Mouse (Mus musculus): ENCODE data around the gene Tprn. TPM values are rescaled to one million over a fixed set of nuclear protein-coding genes. Genes with fewer than 3 reads are reported as not detected.

The Tprn gene
- polyA plus RNA-seq, 1 experiment, result 12.3 TPM

DNA sequence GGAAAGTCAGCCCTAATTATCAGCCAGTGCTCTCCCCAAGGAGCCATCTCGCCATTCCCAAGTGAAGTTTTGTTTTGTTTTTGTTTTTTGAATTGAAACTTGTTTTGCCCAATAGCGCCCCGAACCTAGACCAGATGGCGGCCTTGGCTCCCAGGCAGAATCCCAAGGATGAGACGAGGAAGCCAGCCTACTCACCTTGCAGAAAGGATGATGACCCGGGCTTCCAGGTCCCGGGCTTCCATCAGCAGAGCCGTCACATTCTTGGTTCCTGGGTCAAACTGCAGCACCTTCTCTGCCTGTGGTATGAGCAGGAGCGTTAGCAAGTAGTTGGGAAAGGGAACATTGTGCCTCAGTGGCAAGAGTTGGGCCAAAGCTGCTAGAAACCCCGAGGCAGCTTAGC is 47.8 kb downstream of the Tprn start:
- no peaks in the 10 kb centered on the region for H3K36me3 ChIP-seq (ENCODE audit: control insufficient read depth, insufficient read depth, low read length, poor library complexity, severe bottlenecking)
- no peak overlapping the region for H3K27ac ChIP-seq (ENCODE audit: insufficient read depth, low read length)
- H3K9me3 ChIP-seq (replicated peaks; ENCODE audit: control insufficient read depth, insufficient read depth, low read length, poor library complexity, severe bottlenecking), result no peaks in the 10 kb centered on the region
- no peaks in the 10 kb centered on the region for H3K4me1 ChIP-seq (ENCODE audit: control insufficient read depth, insufficient read depth, low read length)
- no peak overlapping the region for H3K9ac ChIP-seq (ENCODE audit: low read depth, poor library complexity, severe bottlenecking)
- peak overlapping the region; percentile 51 for H3K4me3 ChIP-seq (ENCODE audit: low read depth, low read length)
- no peak for TF ChIP-seq CTCF (IDR thresholded peaks at IDR 0.05; ENCODE audit: low read depth, low read length)
- no peak for TF ChIP-seq EP300 (IDR thresholded peaks at IDR 0.05; ENCODE audit: insufficient read depth, low read depth, low read length)
- TF ChIP-seq POLR2A (IDR thresholded peaks at IDR 0.05; ENCODE audit: insufficient read depth, low read length), result no peak
- no peaks in the 10 kb centered on the region for H3K27me3 ChIP-seq (ENCODE audit: control insufficient read depth, insufficient read depth, low read length, poor library complexity, severe bottlenecking)

DNA sequence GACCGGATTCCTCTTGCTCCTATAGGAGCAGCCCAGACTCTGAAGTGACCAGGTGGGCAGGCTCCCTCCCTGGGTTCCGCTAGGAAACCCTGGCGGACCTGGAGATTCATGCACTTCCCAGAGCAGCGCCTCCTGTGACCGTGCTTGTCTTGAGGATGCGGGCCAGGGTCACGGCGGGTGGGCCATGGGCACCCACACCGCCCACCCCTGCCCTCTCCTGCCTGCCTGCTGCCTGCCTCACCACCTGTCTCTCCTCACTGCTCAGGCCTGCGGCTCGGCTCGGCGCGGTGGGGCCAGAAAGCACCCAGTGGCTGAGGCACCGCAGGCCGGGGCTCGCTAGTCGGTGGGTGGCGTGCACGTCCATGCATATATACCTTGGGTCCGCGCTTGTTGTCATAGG is 48.6 kb downstream of the Tprn start:
- H3K9ac ChIP-seq (ENCODE audit: low read depth, poor library complexity, severe bottlenecking), result peak overlapping the region; percentile 39

GRCm38 (mm10) chr2:25311491-25311891 is 49.1 kb downstream of the Tprn start:
- Histone ChIP-seq H3K4me1 (ENCODE audit: control insufficient read depth, insufficient read depth, low read length) (no peaks in the 10 kb centered on the region), H3K27me3 (ENCODE audit: control insufficient read depth, insufficient read depth, low read length, poor library complexity, severe bottlenecking) (no peaks in the 10 kb centered on the region), H3K9me3 (replicated peaks; ENCODE audit: control insufficient read depth, insufficient read depth, low read length, poor library complexity, severe bottlenecking) (no peaks in the 10 kb centered on the region), H3K4me3 (ENCODE audit: low read depth, low read length) (peak overlapping the region; percentile 90), H3K9ac (ENCODE audit: low read depth, poor library complexity, severe bottlenecking) (0 out of 2 replicates have a peak overlapping the region, but pooled peaks have one; percentile 39), H3K27ac (ENCODE audit: insufficient read depth, low read length) (no peak overlapping the region), H3K36me3 (ENCODE audit: control insufficient read depth, insufficient read depth, low read length, poor library complexity, severe bottlenecking) (no peaks in the 10 kb centered on the region)
- TF ChIP-seq EP300 (IDR thresholded peaks at IDR 0.05; ENCODE audit: insufficient read depth, low read depth, low read length) (peak; percentile 56; the same call in 1 of the 2 replicates), CTCF (IDR thresholded peaks at IDR 0.05; ENCODE audit: low read depth, low read length) (no peak)

More for the DNA sequence above, 48.6 kb downstream of the Tprn start:
- peak overlapping the region; percentile 90 for H3K4me3 ChIP-seq (ENCODE audit: low read depth, low read length)
- H3K27me3 ChIP-seq (ENCODE audit: control insufficient read depth, insufficient read depth, low read length, poor library complexity, severe bottlenecking), result no peaks in the 10 kb centered on the region
- no peaks in the 10 kb centered on the region for H3K9me3 ChIP-seq (replicated peaks; ENCODE audit: control insufficient read depth, insufficient read depth, low read length, poor library complexity, severe bottlenecking)
- TF ChIP-seq POLR2A (IDR thresholded peaks at IDR 0.05; ENCODE audit: insufficient read depth, low read length) (no peak), CTCF (IDR thresholded peaks at IDR 0.05; ENCODE audit: low read depth, low read length) (no peak), EP300 (IDR thresholded peaks at IDR 0.05; ENCODE audit: insufficient read depth, low read depth, low read length) (no peak)
- H3K4me1 ChIP-seq (ENCODE audit: control insufficient read depth, insufficient read depth, low read length), result no peaks in the 10 kb centered on the region
- H3K36me3 ChIP-seq (ENCODE audit: control insufficient read depth, insufficient read depth, low read length, poor library complexity, severe bottlenecking), result no peaks in the 10 kb centered on the region
- H3K27ac ChIP-seq (ENCODE audit: insufficient read depth, low read length), result no peak overlapping the region

DNA sequence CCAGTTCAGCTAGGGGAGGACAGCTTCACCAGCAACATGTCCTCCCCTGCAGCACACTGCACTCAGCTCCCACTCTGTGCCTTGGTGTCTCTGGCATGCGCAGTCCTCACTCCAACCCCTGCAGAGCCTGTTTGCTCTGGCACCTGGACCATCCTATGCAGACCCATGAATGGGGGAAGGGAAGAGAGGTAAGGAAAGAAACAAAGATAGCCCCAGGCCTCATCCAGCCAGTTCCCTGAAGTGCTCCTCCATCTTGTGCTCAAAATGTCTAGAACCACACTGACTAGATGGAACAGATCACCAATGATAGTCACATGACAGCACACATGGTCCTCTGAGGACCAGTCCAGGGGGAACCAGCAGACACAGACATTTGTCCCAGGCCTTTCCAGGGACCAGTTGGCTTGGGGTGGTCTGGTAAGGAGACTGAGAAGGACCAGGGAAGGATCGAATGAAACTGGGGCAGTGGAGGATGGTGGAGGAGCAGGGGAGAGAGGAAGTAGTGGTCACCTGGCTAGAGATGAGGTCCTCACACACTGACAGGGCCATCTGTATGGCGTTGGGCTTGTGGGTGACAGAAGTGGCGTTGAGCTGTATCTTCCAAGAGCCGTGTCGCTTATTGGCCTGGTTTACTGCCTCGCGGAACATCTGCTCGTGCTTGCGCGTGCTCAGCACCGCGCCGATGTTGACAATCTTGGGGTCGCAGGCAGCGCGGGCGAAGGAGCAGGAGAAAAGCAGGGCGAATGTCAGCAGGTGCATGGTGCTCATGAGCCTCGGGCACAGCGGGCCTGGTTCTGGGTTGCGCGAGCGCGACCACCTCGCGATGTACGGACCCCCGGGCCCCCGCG is 55.9 kb downstream of the Tprn start:
- no peak overlapping the region for H3K9ac ChIP-seq (ENCODE audit: low read depth, poor library complexity, severe bottlenecking)
- H3K4me1 ChIP-seq (ENCODE audit: control insufficient read depth, insufficient read depth, low read length), result no peaks in the 10 kb centered on the region
- no peak overlapping the region for H3K27ac ChIP-seq (ENCODE audit: insufficient read depth, low read length)
- H3K4me3 ChIP-seq (ENCODE audit: low read depth, low read length), result peak overlapping the region; percentile 48
- no peaks in the 10 kb centered on the region for H3K9me3 ChIP-seq (replicated peaks; ENCODE audit: control insufficient read depth, insufficient read depth, low read length, poor library complexity, severe bottlenecking)
- no peaks in the 10 kb centered on the region for H3K27me3 ChIP-seq (ENCODE audit: control insufficient read depth, insufficient read depth, low read length, poor library complexity, severe bottlenecking)
- no peaks in the 10 kb centered on the region for H3K36me3 ChIP-seq (ENCODE audit: control insufficient read depth, insufficient read depth, low read length, poor library complexity, severe bottlenecking)
- TF ChIP-seq EP300 (IDR thresholded peaks at IDR 0.05; ENCODE audit: insufficient read depth, low read depth, low read length) (no peak), POLR2A (IDR thresholded peaks at IDR 0.05; ENCODE audit: insufficient read depth, low read length) (no peak), CTCF (IDR thresholded peaks at IDR 0.05; ENCODE audit: low read depth, low read length) (no peak)

- no peaks in the 10 kb centered on the region for H3K27me3 ChIP-seq (ENCODE audit: control insufficient read depth, insufficient read depth, low read length, poor library complexity, severe bottlenecking)
- no peaks in the 10 kb centered on the region for H3K9me3 ChIP-seq (replicated peaks; ENCODE audit: control insufficient read depth, insufficient read depth, low read length, poor library complexity, severe bottlenecking)
- H3K36me3 ChIP-seq (ENCODE audit: control insufficient read depth, insufficient read depth, low read length, poor library complexity, severe bottlenecking), result no peaks in the 10 kb centered on the region
- no peak within 1 kb of the TSS for H3K9ac ChIP-seq (ENCODE audit: low read depth, poor library complexity, severe bottlenecking)
- peak within 1 kb of the TSS; percentile 48 for H3K4me3 ChIP-seq (ENCODE audit: low read depth, low read length)
- H3K27ac ChIP-seq (ENCODE audit: insufficient read depth, low read length), result no peak within 1 kb of the TSS
- TF ChIP-seq CTCF (IDR thresholded peaks at IDR 0.05; ENCODE audit: low read depth, low read length) (no peak), EP300 (IDR thresholded peaks at IDR 0.05; ENCODE audit: insufficient read depth, low read depth, low read length) (no peak), POLR2A (IDR thresholded peaks at IDR 0.05; ENCODE audit: insufficient read depth, low read length) (no peak)
- no peaks in the 10 kb centered on the region for H3K4me1 ChIP-seq (ENCODE audit: control insufficient read depth, insufficient read depth, low read length)
These were observed 56.8 kb downstream of the Tprn start, which contains the start of gene Grin1 for GRCm38 (mm10) chr2:25318971-25319773. TSS of gene Grin1 (minus strand) at chr2:25319187.

Other genes starting within 250 kb of the Tprn start
- 11.3 and 14.9 TPM in 2 replicates for gene Nsmf, start 208.3 kb upstream of the Tprn start, polyA plus RNA-seq (2011; ENCODE audit: insufficient read depth, insufficient read length, low read depth, missing spikeins)
- gene Entpd8, start 182.3 kb upstream of the Tprn start, polyA plus RNA-seq (2011; ENCODE audit: insufficient read depth, insufficient read length, low read depth, missing spikeins), result not detected in 2 replicates
- gene Noxa1, start 167.5 kb upstream of the Tprn start, polyA plus RNA-seq (2011; ENCODE audit: insufficient read depth, insufficient read length, low read depth, missing spikeins), result not detected in 2 replicates
- 9.8 and 10.2 TPM in 2 replicates for gene Nrarp, start 81.9 kb upstream of the Tprn start, polyA plus RNA-seq (2011; ENCODE audit: insufficient read depth, insufficient read length, low read depth, missing spikeins)
- 4.5 and 6.9 TPM in 2 replicates for gene Tor4a, start 65.7 kb upstream of the Tprn start, polyA plus RNA-seq (2011; ENCODE audit: insufficient read depth, insufficient read length, low read depth, missing spikeins)
- 36.1 and 41.0 TPM in 2 replicates for gene Nelfb, start 51.1 kb upstream of the Tprn start, polyA plus RNA-seq (2011; ENCODE audit: insufficient read depth, insufficient read length, low read depth, missing spikeins)
- gene Stpg3, start 48.0 kb upstream of the Tprn start, polyA plus RNA-seq (2011; ENCODE audit: insufficient read depth, insufficient read length, low read depth, missing spikeins), result not detected in 2 replicates
- 1.8 TPM in 1 of 2 replicates, not detected in the other for gene Fam166a, start 43.9 kb upstream of the Tprn start, polyA plus RNA-seq (2011; ENCODE audit: insufficient read depth, insufficient read length, low read depth, missing spikeins)
- gene Tubb4b, start 37.9 kb upstream of the Tprn start, polyA plus RNA-seq (2011; ENCODE audit: insufficient read depth, insufficient read length, low read depth, missing spikeins), result 605 and 629 TPM in 2 replicates
- gene Slc34a3, start 28.3 kb upstream of the Tprn start, polyA plus RNA-seq (2011; ENCODE audit: insufficient read depth, insufficient read length, low read depth, missing spikeins), result 1.0 and 1.1 TPM in 2 replicates
- gene Rnf224, start 25.8 kb upstream of the Tprn start, polyA plus RNA-seq (2011; ENCODE audit: insufficient read depth, insufficient read length, low read depth, missing spikeins), result 0.55 TPM in 1 of 2 replicates, not detected in the other
- 7.3 and 11.3 TPM in 2 replicates for gene Rnf208, start 20.4 kb upstream of the Tprn start, polyA plus RNA-seq (2011; ENCODE audit: insufficient read depth, insufficient read length, low read depth, missing spikeins)
- gene Cysrt1, start 20.2 kb upstream of the Tprn start, polyA plus RNA-seq (2011; ENCODE audit: insufficient read depth, insufficient read length, low read depth, missing spikeins), result not detected in 2 replicates
- gene AL732309.1, start 15.8 kb upstream of the Tprn start, polyA plus RNA-seq (2011; ENCODE audit: insufficient read depth, insufficient read length, low read depth, missing spikeins), result not detected in 2 replicates
- 7.6 and 7.7 TPM in 2 replicates for gene Tmem203, start 7.2 kb upstream of the Tprn start, polyA plus RNA-seq (2011; ENCODE audit: insufficient read depth, insufficient read length, low read depth, missing spikeins)
- gene Ssna1, start 9.8 kb downstream of the Tprn start, polyA plus RNA-seq (2011; ENCODE audit: insufficient read depth, insufficient read length, low read depth, missing spikeins), result 47.4 and 49.1 TPM in 2 replicates
- gene Anapc2, start 9.9 kb downstream of the Tprn start, polyA plus RNA-seq (2011; ENCODE audit: insufficient read depth, insufficient read length, low read depth, missing spikeins), result 72.4 and 76.0 TPM in 2 replicates
- gene Tmem210, start 25.5 kb downstream of the Tprn start, polyA plus RNA-seq (2011; ENCODE audit: insufficient read depth, insufficient read length, low read depth, missing spikeins), result not detected in 2 replicates
- not detected in 2 replicates for gene Lrrc26, start 27.3 kb downstream of the Tprn start, polyA plus RNA-seq (2011; ENCODE audit: insufficient read depth, insufficient read length, low read depth, missing spikeins)
- gene Grin1, start 56.6 kb downstream of the Tprn start, polyA plus RNA-seq (2011; ENCODE audit: insufficient read depth, insufficient read length, low read depth, missing spikeins), result 2.7 and 4.2 TPM in 2 replicates
- gene Man1b1, start 69.7 kb downstream of the Tprn start, polyA plus RNA-seq (2011; ENCODE audit: insufficient read depth, insufficient read length, low read depth, missing spikeins), result 45.6 and 57.3 TPM in 2 replicates
- 27.8 and 29.4 TPM in 2 replicates for gene Dpp7, start 93.7 kb downstream of the Tprn start, polyA plus RNA-seq (2011; ENCODE audit: insufficient read depth, insufficient read length, low read depth, missing spikeins)
- gene Uap1l1, start 103.1 kb downstream of the Tprn start, polyA plus RNA-seq (2011; ENCODE audit: insufficient read depth, insufficient read length, low read depth, missing spikeins), result 49.8 and 51.1 TPM in 2 replicates
- gene Sapcd2, start 109.7 kb downstream of the Tprn start, polyA plus RNA-seq (2011; ENCODE audit: insufficient read depth, insufficient read length, low read depth, missing spikeins), result 19.2 and 22.4 TPM in 2 replicates
- 4.2 and 5.6 TPM in 2 replicates for gene Entpd2, start 133.3 kb downstream of the Tprn start, polyA plus RNA-seq (2011; ENCODE audit: insufficient read depth, insufficient read length, low read depth, missing spikeins)
- 29.7 and 40.9 TPM in 2 replicates for gene Npdc1, start 136.7 kb downstream of the Tprn start, polyA plus RNA-seq (2011; ENCODE audit: insufficient read depth, insufficient read length, low read depth, missing spikeins)
- not detected in 2 replicates for gene Fut7, start 160.6 kb downstream of the Tprn start, polyA plus RNA-seq (2011; ENCODE audit: insufficient read depth, insufficient read length, low read depth, missing spikeins)
- gene Abca2, start 166.1 kb downstream of the Tprn start, polyA plus RNA-seq (2011; ENCODE audit: insufficient read depth, insufficient read length, low read depth, missing spikeins), result 14.0 and 14.2 TPM in 2 replicates
- gene Clic3, start 194.2 kb downstream of the Tprn start, polyA plus RNA-seq (2011; ENCODE audit: insufficient read depth, insufficient read length, low read depth, missing spikeins), result not detected in 2 replicates
- 3.7 and 5.7 TPM in 2 replicates for gene Paxx, start 198.5 kb downstream of the Tprn start, polyA plus RNA-seq (2011; ENCODE audit: insufficient read depth, insufficient read length, low read depth, missing spikeins)
- gene Ptgds, start 207.4 kb downstream of the Tprn start, polyA plus RNA-seq (2011; ENCODE audit: insufficient read depth, insufficient read length, low read depth, missing spikeins), result 0.57 TPM in 1 of 2 replicates, not detected in the other
- not detected in 2 replicates for gene Lcn12, start 231.3 kb downstream of the Tprn start, polyA plus RNA-seq (2011; ENCODE audit: insufficient read depth, insufficient read length, low read depth, missing spikeins)
- gene Fbxw5, start 238.1 kb downstream of the Tprn start, polyA plus RNA-seq (2011; ENCODE audit: insufficient read depth, insufficient read length, low read depth, missing spikeins), result 16.4 and 18.4 TPM in 2 replicates
- 3.5 and 4.9 TPM in 2 replicates for gene C8g, start 239.1 kb downstream of the Tprn start, polyA plus RNA-seq (2011; ENCODE audit: insufficient read depth, insufficient read length, low read depth, missing spikeins)

Data from ES-Bruce4 (cell line).